Mouse (Mus musculus) layer of hippocampus, adult 18-20 months (tissue): ENCODE measurements around the gene Defb29. TPM values are rescaled to one million over a fixed set of nuclear protein-coding genes. Genes with fewer than 3 reads are reported as not detected.

ENCODE experiments used
- DNase-seq, 2 experiments: peaks; one replicate each; pipeline ENCODE4 v3.0.0; 2022; ENCODE audit warnings: low spot score in 2 of 2
- total RNA-seq, 2 experiments: library from RNA; stranded (reverse); gene quantifications; 2 replicates each; pipeline ENCODE4 v1.2.3; 2021

Defb29 gene
- total RNA-seq, 2 experiments from 2014 or later = not detected

DNA sequence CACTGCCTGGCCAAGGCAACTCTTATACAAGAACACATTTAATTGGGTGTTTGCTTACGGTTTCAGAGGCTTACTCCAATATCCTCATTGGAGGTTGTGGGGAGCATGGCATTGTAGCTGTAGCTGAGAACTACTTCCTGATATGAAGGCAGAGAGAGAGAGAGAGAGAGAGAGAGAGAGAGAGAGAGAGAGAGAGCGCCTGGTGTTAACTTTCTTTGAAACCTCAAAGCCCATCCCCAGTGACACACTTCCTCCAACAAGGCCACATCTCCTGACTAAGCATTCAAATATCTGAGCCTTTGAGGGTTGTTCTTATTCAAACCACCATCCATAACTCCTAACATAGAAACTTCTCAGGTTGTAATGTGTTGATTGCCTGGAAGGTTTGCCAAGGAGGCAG lies 35.9 kb downstream of the Defb29 start:
- DNase-seq = no peak

DNA sequence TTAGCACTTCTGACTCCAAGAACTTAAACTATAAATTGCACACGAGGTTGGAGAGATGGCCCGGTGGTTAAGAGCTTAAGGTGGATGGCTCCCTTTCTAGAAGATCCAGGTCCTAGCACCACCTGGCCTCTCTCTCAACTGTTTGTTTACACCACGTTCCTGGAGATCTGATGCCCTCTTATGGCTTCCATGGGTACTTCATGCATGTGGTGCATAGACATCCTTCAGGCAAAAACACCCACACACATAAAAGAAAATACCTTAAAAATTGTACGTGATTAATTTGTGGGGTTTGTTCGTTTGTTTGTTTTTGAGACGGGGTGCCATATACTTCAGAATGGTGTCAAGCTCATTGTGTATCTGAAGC lies 39.1 kb downstream of the Defb29 start:
- no peak for DNase-seq

DNA sequence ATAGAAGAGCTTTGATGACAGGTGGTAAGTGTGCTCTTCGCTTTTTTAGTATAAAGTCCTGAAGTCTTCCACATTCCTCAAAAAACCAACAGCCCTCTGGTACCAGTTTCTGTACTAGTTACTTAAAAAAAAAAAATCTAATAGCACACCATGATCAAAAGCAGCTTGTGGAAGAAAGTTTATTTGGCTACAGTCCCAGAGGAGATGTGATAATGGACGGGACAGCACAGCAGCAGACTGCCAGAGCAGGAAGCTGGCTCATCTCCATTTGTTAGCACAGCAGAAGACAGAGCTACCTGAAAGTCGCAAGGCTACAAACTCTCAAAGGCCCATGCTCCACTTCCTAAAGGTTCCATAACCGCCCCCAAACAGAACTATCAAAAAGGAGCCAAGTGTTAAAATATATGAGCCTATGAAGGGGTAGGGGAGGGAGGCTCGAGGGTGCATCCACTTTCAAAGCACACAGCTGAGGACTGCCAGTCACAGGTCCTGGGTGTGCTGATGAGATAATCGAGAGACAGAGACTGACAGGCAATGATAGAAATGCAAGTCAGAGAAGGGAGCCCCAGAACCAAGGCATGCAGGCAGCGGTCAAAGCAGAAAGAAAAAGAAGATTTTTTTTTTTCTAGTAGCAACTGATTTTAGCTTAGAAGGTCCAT lies 39.6 kb downstream of the Defb29 start:
- no peak for DNase-seq

DNA sequence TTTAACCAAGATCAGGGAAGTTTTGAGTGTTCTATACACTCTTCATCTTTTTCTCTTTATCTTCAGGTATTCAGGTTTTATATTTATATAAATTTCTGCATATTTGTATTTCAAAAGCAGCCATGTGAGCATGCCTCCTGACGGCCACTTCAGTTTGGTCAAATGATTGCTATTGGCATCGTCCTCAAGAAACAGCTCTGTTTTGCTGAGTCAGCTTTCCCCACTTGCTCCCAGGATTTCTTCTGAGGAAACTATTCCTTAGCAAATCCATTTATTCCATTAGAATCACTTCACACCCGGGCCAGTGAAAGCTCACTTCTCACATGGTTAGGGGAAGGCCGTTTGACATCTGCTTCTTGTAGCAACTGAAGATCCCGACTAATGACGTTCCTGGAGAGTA lies 41.9 kb downstream of the Defb29 start:
- no peak for DNase-seq

DNA sequence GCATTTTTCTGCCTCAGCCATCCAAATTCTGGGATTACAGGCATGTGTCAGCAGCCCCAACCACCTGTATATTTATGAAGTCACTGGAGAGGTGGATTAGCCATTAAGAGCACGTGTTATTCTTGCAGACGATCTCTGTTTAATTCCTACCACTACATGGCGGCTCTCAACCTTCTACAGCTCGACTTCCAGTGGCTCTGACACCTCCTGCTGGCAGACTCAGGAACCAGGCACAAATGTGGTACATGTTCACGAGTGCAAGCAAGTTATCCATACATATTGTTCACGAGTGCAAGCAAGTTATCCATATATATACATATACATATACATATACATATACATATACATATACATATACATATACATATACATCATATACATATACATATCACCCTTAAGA lies 46.7 kb downstream of the Defb29 start:
- DNase-seq = no peak

DNA sequence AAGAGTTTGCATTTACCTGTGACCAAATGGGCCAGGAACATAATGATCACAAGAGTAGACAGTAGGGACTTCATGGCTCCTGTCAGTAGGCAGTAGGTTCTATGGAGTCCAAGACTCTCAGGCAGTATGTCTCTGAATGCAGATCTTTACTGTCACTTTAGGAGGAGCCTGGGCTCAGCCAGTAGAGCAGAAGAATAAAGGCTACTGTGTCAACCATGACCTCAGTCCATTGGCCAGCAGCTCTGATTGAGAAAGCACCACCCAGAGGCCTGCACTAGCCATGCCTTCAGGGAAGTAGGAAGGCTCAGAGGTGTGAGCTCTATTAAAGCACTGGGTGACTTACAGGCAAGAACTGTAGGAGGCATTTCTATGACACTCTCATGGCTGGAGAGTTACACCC lies 49.9 kb downstream of the Defb29 start, which contains the start of gene Defb22:
Gene Defb22, minus strand, starts transcription at position 101 of the 400 bp plus-strand sequence.
- DNase-seq = no peak

Other genes starting within 250 kb of the Defb29 start
- 10 to 100 TPM; 50.8 to 54.8 TPM for gene Tbc1d20, start 246.3 kb downstream of the Defb29 start, total RNA-seq
- 100 to 1,000 TPM; 100 to 110 TPM for gene Rbck1, start 207.4 kb downstream of the Defb29 start, total RNA-seq
- under 1 TPM in 1 of 2 experiments, not detected in 1; 0.69 TPM for gene Trib3, start 196.1 kb downstream of the Defb29 start, total RNA-seq
- gene Nrsn2, start 163.5 kb downstream of the Defb29 start, total RNA-seq = 100 to 1,000 TPM in 1 of 2 experiments, 10 to 100 TPM in 1; 95.7 to 106 TPM
- gene Sox12, start 142.0 kb downstream of the Defb29 start, total RNA-seq = 10 to 100 TPM; 15.0 to 15.6 TPM
- gene Zcchc3, start 125.1 kb downstream of the Defb29 start, total RNA-seq = 10 to 100 TPM; 10.2 to 10.6 TPM
- gene 6820408C15Rik, start 124.5 kb downstream of the Defb29 start, total RNA-seq = 1 to 10 TPM; 1.7 to 2.3 TPM
- gene Defb23, start 75.5 kb downstream of the Defb29 start, total RNA-seq = not detected
- not detected for gene Defb20, start 63.0 kb downstream of the Defb29 start, total RNA-seq
- gene Defb22, start 50.0 kb downstream of the Defb29 start, total RNA-seq = not detected
- gene Defb26, start 28.4 kb downstream of the Defb29 start, total RNA-seq = not detected
- not detected for gene Defb28, start 21.8 kb downstream of the Defb29 start, total RNA-seq
- gene Gm17416, start 29.2 kb upstream of the Defb29 start, total RNA-seq = not detected
- not detected for gene Defb21, start 32.6 kb upstream of the Defb29 start, total RNA-seq
- gene Defb19, start 40.2 kb upstream of the Defb29 start, total RNA-seq = not detected
- not detected for gene Defb45, start 59.3 kb upstream of the Defb29 start, total RNA-seq
- gene Defb36, start 64.2 kb upstream of the Defb29 start, total RNA-seq = not detected
- gene Defb25, start 83.0 kb upstream of the Defb29 start, total RNA-seq = not detected
- gene Rem1, start 86.9 kb upstream of the Defb29 start, total RNA-seq = under 1 TPM; 0.74 to 0.79 TPM
- gene H13, start 129.4 kb upstream of the Defb29 start, total RNA-seq = 10 to 100 TPM; 75.0 to 76.0 TPM
- gene Mcts2, start 146.9 kb upstream of the Defb29 start, total RNA-seq = 10 to 100 TPM; 18.3 to 19.2 TPM
- gene Id1, start 196.2 kb upstream of the Defb29 start, total RNA-seq = 10 to 100 TPM; 19.5 to 22.3 TPM
- 1 to 10 TPM; 1.1 to 2.3 TPM for gene Cox4i2, start 214.1 kb upstream of the Defb29 start, total RNA-seq